Mouse (Mus musculus): ENCODE results near the gene Tmem253.

- TF ChIP-seq CTCF (IDR thresholded peaks at IDR 0.05; ENCODE audit: extremely low read depth, insufficient read depth, insufficient read length, insufficient replicate concordance) = no peak
- no peak for TF ChIP-seq POLR2A (IDR thresholded peaks at IDR 0.05; ENCODE audit: low read depth, low read length)
Observed at GRCm38 (mm10) chr14:51984247-51985231, 30.9 kb upstream of the Tmem253 start, which contains the start of gene Arhgef40.
